ENCODE assay signal across 11 mouse cellular contexts in genomic region chr1:131085957-131086739, GRCm38 (mm10). TPM values are rescaled to one million over a fixed set of nuclear protein-coding genes. Genes with fewer than 3 reads are reported as not detected.
DNase-seq lines count a peak whose midpoint lies in the region; ATAC-seq lines count a peak whose summit lies in the region.
"Had no signal": no experiment of that assay in that cellular context is flagged by ENCODE, and none has a peak within 500 bp of the region (broad histone marks: within the 10 kb centered on the region; RNA-seq: fewer than 3 reads in every experiment).

No protein-coding gene starts in this region.

- H3K36me3 ChIP-seq in heart, embryonic 12.5 days = no peaks in the 10 kb centered on the region
- H3K36me3 ChIP-seq in neural tube, embryonic 11.5 days (ENCODE audit: control insufficient read depth, insufficient read depth, low read length) = no peaks in the 10 kb centered on the region
- H3K36me3 ChIP-seq in midbrain, embryonic 11.5 days (ENCODE audit: control insufficient read depth, insufficient read depth, low read length) = no peaks in the 10 kb centered on the region

- no peak overlapping the region for H3K9ac ChIP-seq in heart, embryonic 12.5 days
- H3K9ac ChIP-seq in neural tube, embryonic 11.5 days (ENCODE audit: low read length) = no peak overlapping the region
- peak overlapping the region; percentile 40 for H3K9ac ChIP-seq in midbrain, embryonic 11.5 days (ENCODE audit: low read length)
- H3K9ac ChIP-seq: liver, embryonic 14.5 days had no signal

- 36% methylated on average over 4 of the region's 4 CpGs for WGBS in heart, embryonic 12.5 days
- WGBS in neural tube, embryonic 11.5 days = 11% methylated on average over 4 of the region's 4 CpGs
- WGBS in midbrain, embryonic 11.5 days = 3% methylated on average over 4 of the region's 4 CpGs

- ATAC-seq in heart, embryonic 12.5 days (ENCODE audit: insufficient number of reproducible peaks, low FRiP score) = no peak
- peak; percentile 45; the same call in 1 of the 2 replicates for ATAC-seq in neural tube, embryonic 11.5 days (ENCODE audit: insufficient read depth, low FRiP score, low TSS enrichment)
- peak; percentile 54 for ATAC-seq in midbrain, embryonic 11.5 days (ENCODE audit: low FRiP score)
- ATAC-seq: Patski had no signal

- H3K4me1 ChIP-seq in heart, embryonic 12.5 days (replicated peaks) = peaks cover 95% of the 10 kb centered on the region
- peaks cover 24% of the 10 kb centered on the region for H3K4me1 ChIP-seq in neural tube, embryonic 11.5 days (ENCODE audit: control insufficient read depth, insufficient read depth, low read length)
- H3K4me1 ChIP-seq in midbrain, embryonic 11.5 days (ENCODE audit: control insufficient read depth, insufficient read depth, low read length) = peaks cover 66% of the 10 kb centered on the region

- H3K27ac ChIP-seq in heart, embryonic 12.5 days (ENCODE audit: poor library complexity, severe bottlenecking) = no peak overlapping the region
- no peak overlapping the region for H3K27ac ChIP-seq in neural tube, embryonic 11.5 days (ENCODE audit: low read depth, low read length)
- H3K27ac ChIP-seq in midbrain, embryonic 11.5 days (ENCODE audit: low read depth, low read length) = peak overlapping the region; percentile 72
- H3K27ac ChIP-seq: liver, embryonic 14.5 days had no signal

- no peaks in the 10 kb centered on the region for H3K27me3 ChIP-seq in heart, embryonic 12.5 days (replicated peaks)
- no peaks in the 10 kb centered on the region for H3K27me3 ChIP-seq in neural tube, embryonic 11.5 days (ENCODE audit: control insufficient read depth, insufficient read depth, low read length)
- H3K27me3 ChIP-seq in midbrain, embryonic 11.5 days (ENCODE audit: control insufficient read depth, insufficient read depth, low read length) = no peaks in the 10 kb centered on the region
- H3K27me3 ChIP-seq: Patski had no signal

- no peaks in the 10 kb centered on the region for H3K9me3 ChIP-seq in heart, embryonic 12.5 days (replicated peaks)
- H3K9me3 ChIP-seq in neural tube, embryonic 11.5 days (ENCODE audit: control insufficient read depth, low read length) = no peaks in the 10 kb centered on the region
- no peaks in the 10 kb centered on the region for H3K9me3 ChIP-seq in midbrain, embryonic 11.5 days (ENCODE audit: control insufficient read depth, low read length)

- no peak overlapping the region for H3K4me3 ChIP-seq in heart, embryonic 12.5 days
- H3K4me3 ChIP-seq in neural tube, embryonic 11.5 days (ENCODE audit: low read depth, low read length) = no peak overlapping the region
- no peak overlapping the region for H3K4me3 ChIP-seq in midbrain, embryonic 11.5 days (ENCODE audit: low read depth, low read length)

- DNase-seq in heart, adult 9 months (ENCODE audit: low spot score in 2 of 2) = no peak
- DNase-seq in neural tube, embryonic 11.5 days (ENCODE audit: low spot score) = peak; percentile 31
- DNase-seq in neural tube, embryonic 10.5 days (ENCODE audit: extremely low spot score, low spot score) = no peak
- peak; percentile 86 for DNase-seq in midbrain, embryonic 11.5 days (ENCODE audit: low spot score, missing footprints)
- DNase-seq in Muller cell, postnatal 12 days (ENCODE audit: inconsistent ontology term) = no peak
- DNase-seq in urinary bladder, adult 18-20 months (ENCODE audit: low spot score in 2 of 2) = no peak
- DNase-seq in cerebellum, postnatal 4 days (ENCODE audit: low spot score in 2 of 2) = no peak
- DNase-seq: B cell, adult 2 months had no signal

- H3K4me2 ChIP-seq in heart, embryonic 12.5 days = 0 out of 2 replicates have a peak overlapping the region, but pooled peaks have one; percentile 25
- no peak overlapping the region for H3K4me2 ChIP-seq in neural tube, embryonic 11.5 days (ENCODE audit: low read depth)
- peak overlapping the region; percentile 13; the same call in 1 of the 2 replicates for H3K4me2 ChIP-seq in midbrain, embryonic 11.5 days

RNA-seq across cellular contexts. Expression of gene Mapkapk2, which starts 11.5 kb away (rescaled TPM):
- 89.1 and 93.0 TPM in 2 replicates for polyA plus RNA-seq in heart, embryonic 12.5 days (2016; fragmentation: Nextera tagmentation; extraction: Ambion mirVana)
- polyA plus RNA-seq in neural tube, embryonic 11.5 days (2014; fragmentation: Nextera tagmentation; extraction: Ambion mirVana) = 36.5 and 39.7 TPM in 2 replicates
- 49.8 and 56.0 TPM in 2 replicates for polyA plus RNA-seq in midbrain, embryonic 11.5 days (2014; fragmentation: Nextera tagmentation; extraction: Ambion mirVana)

RNA-seq across cellular contexts. Expression of gene Dyrk3, which starts 52.0 kb away (rescaled TPM):
- polyA plus RNA-seq in heart, embryonic 12.5 days (2016; fragmentation: Nextera tagmentation; extraction: Ambion mirVana) = 6.5 and 8.8 TPM in 2 replicates
- 10.4 and 11.3 TPM in 2 replicates for polyA plus RNA-seq in neural tube, embryonic 11.5 days (2014; fragmentation: Nextera tagmentation; extraction: Ambion mirVana)
- 17.2 and 23.4 TPM in 2 replicates for polyA plus RNA-seq in midbrain, embryonic 11.5 days (2014; fragmentation: Nextera tagmentation; extraction: Ambion mirVana)

Comparison
In these comparisons a context has a peak if more than half of its experiments do, and no peak if none do; other contexts are left out.
1. DNase-seq: peak in neural tube, embryonic 11.5 days (single experiment) and midbrain, embryonic 11.5 days (single experiment); none in heart, adult 9 months (0 of 2), neural tube, embryonic 10.5 days (single experiment), Muller cell, postnatal 12 days (single experiment), urinary bladder, adult 18-20 months (0 of 2) and cerebellum, postnatal 4 days (0 of 2).